Mouse (Mus musculus) R1 (cell line): Measurements from ENCODE around the gene Dtx3.
"Not testable (repeated sequence)": the region's sequence is repeated elsewhere in the genome, so short reads cannot be mapped to it uniquely, and the experiment has no call there.

ENCODE experiments used
- DNase-seq: peaks from one replicate; pipeline ENCODE4 v3.0.0-alpha.2; 2018; ENCODE audit warnings: low read depth, low spot score

The Dtx3 gene

DNA sequence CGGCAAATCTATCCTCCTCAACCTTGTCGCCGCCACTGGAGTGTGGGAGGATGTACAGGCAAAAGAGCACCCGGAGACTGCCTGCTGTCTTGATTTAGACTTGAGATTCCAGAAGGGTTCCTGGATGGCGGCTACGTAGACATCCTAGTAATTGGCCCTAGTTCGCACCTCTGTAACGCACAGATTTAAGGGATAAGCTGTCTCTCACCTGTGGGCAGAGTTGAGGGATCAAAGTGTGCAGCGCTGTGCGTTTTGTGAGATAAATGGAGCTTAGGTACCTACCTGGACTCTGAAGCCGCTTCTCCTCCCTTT lies 29.2 kb downstream of the Dtx3 start:
- DNase-seq: no peak

DNA sequence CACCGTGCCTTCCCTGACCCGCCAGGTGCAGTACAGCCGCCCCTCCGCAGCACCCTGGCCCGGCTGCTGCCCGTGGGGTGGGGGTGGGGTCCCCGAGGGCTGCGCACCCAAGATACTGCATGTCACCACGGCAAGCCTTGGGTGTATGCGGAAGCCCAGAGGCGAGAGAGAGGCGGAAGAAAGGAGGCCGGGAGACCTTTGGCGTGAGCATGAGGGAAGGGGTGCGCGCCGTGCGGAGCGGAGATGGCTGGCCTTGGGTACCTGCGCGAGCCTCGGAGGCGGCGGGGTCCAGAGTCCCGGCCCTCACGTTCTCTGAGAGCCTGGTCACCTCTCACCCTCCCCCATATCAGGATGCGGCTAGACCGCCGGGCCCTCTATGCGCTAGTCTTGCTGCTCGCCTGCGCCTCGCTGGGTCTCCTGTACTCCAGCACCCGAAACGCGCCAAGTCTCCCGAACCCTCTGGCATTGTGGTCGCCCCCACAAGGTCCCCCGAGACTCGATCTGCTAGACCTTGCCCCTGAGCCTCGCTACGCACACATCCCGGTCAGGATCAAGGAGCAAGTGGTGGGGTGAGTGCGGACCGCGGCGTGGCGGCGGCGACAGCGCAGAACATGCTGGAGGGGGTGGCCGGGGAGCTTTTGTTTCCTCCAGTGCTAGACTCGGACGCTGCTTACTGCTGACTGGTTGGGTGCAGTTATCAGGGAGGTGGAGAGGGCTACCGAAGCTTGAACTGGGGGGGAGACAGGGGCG lies 29.7 kb downstream of the Dtx3 start:
- DNase-seq: peak; percentile 79

DNA sequence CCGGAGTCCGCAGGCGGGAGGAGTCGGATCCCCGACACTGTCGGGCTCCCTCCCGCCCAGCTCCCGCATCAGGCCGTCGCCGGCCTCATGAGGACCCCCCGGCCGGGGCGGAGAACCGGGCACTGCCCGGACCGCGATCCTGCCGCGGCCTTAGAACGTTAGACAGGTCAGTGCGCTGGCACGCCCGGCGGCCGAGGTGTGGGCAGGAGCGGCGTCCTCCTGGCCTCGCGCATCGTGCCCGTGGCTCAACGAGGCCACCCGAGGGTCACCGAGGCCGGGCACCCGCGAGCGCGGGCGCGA lies 30.2 kb downstream of the Dtx3 start:
- DNase-seq: no peak

DNA sequence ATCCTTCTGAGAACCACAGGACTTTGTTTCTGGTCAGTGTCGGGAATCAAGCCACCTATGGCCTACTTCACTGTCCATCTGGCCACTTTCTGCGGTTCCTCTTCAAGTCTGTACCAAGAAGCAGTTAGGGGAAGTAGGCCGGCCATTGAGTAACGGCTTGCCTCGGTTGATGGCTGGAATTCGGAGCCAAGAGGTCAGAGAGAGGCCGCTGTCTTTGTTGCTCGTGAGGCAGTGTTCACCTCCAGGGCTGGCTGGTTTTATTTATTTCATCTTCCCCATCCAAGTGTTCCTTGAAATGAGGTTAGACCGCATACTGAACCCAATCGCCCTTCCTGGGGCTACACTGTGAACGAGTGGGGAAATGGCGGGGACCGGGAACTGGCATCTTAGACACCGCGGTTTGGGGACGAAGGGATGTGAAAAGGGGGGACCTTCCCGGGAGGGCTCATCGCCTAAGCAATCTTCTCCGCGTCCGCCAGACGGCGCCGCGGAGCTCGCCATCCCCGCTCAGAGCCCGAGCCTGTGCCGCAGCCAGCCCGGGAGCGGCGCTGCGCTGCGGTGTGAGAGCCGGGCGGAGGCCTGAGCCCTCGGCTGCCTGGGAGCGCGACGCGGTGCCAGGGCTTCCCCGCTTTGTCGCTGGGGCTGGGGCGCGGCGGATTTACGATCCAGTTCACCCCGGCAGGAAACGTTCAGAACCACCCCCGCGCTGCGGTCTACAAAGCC lies 30.7 kb downstream of the Dtx3 start, which contains the start of gene B4galnt1:
TSS of gene B4galnt1 (plus strand) at position 595 of the 723 bp plus-strand sequence.
- DNase-seq: peak; percentile 87

DNA sequence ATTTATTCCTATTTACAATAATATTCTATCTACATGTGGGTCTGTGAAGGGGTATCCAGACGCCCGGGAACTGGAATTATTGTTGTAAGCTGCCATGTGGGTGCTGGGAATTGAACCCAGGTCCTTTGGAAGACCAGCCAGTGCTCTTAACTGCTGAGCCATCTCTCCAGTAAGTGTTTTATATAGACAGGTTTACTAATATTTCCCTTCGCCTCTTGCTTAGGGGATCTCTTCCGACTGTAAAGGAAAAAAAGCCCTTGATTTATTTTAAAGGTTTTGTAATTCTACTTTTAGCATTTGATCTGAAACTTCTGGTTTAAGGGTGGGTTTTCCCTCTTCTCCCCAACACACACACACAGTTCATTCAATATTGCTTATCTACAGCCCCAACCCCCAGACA lies 31.3 kb downstream of the Dtx3 start:
- no peak for DNase-seq

DNA sequence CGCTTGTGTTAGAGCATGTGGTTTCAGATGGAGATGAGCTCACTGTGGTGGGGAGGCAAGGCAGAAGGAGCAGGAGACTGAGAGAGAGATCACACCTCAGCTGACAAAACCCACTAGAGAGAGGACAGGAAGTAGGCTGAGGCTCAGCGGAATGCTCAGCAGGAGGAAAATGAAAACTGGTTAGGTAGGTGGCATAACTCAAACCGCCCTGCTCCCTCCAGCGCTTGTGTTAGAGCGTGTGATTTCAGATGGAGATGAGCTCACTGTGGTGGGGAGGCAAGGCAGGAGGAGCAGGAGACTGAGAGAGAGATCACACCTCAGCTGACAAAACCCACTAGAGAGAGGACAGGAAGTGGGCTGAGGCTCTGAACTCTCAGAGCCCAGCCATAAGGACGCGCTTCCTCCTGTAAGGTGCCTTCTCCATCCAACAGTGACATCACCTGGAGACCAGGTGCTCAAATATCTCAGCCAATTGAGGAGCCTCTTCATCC lies 32.7 kb downstream of the Dtx3 start:
- not testable (repeated sequence) for DNase-seq

DNA sequence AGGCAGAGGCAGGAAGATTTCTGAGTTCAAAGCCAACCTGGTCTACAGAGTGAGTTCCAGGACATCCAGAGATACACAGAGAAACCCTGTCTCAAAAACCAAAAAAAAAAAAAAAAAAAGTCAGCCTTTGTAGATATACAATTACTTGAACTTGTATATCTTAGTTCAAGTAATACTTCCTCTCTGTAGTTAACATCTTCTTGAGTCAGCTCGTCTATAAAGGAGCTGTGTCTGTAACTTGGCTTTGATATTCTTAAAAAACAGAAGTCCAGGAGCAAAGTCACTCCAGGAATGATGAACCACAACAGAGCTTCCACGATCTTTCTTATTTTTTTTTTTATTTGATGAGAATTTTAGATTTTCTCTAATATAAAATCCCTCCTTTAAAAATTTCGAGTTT lies 34.8 kb downstream of the Dtx3 start:
- no peak for DNase-seq

DNA sequence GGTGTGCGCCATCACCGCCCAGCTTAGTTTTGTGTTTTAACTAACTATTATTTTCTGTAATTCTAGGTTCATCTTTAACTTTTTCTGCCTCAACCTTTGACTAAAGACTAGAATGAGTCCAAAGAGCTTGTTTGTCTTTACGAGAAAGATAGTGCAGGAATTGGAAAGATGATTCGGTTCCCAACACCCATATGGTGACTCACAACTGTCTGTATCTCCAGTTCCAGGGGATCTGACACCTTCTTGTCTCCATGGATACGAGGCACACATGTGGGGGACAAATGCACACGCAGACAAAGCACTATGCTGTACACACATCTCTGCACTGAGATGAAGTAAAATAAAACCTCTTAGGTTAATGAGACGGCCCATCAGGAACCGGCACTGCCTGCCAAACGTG lies 35.4 kb downstream of the Dtx3 start:
- DNase-seq: no peak

DNA sequence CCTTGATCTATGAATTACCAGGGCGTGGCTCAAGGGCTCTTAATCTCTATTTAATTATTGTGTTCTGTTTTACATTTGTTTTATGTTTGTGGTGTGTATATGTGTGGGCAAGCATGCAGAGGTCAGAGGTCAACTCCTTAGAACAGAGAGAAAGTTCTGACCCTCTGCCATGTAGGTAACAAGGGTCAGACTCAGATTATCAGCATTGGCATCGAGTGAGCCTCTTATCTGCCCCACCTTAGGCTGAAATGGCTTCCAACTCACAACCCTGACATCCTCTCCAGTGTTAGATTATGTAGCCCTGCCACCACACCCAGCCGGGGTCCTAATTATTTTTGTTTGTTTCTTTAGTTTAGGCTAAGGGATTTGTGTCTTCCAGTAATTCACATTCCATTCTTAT lies 37.1 kb downstream of the Dtx3 start:
- no peak for DNase-seq

DNA sequence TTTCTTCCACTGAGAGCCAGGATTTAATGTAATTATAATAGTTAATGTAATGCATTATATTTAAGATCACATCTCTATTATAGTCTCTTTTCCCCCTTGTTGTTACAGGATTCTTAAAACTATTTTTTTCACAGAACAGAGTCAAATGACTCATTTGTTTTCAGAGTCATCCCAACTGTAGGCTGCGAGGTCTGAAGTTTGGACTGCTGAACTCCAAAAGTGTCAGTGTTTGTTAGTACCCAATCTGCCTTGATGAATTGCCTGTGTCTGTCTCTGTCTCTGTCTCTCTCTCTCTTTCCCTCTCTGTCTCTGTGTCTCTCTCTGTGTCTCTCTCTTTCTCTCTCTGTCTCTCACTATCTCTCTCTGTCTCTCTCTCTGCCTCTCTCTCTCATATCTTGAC lies 39.0 kb downstream of the Dtx3 start:
- no peak for DNase-seq

DNA sequence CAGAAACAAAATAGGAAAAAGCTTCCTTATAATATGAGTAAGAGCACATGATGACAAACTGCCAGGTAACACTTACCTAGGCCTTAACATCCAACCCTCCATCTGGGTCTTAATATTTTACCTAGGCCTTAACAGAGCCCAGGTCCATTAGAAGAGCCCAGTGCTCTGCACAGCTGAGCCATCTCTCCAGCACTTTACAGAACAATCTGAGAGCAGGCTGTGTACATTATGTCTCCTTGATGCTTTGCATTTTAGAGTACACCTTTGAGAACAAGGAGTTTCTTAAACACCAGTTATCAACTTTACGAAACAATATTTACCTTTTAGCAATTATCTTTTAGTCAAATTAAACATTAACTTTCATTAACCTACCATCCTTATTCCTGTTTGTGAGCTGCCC lies 39.4 kb downstream of the Dtx3 start:
- no peak for DNase-seq

DNA sequence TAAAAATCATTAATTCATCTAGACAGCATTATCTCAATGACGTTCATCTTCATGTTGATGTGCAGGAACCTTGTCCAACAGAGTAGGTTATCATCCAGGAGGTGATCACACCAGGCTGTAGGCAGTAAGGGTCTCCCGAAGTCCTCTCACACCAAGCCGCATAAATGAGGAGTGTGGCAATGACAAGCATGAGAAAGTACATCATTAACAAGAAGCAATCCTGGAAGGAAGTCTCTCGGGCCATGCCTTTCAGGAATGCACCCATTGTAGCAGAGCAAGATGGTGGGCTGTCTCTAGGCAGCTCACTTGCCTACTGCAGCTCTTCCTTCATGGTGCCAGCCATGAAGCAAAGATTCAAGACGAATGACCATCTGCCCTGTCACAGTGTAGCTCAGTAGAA lies 40.9 kb downstream of the Dtx3 start:
- DNase-seq: no peak

DNA sequence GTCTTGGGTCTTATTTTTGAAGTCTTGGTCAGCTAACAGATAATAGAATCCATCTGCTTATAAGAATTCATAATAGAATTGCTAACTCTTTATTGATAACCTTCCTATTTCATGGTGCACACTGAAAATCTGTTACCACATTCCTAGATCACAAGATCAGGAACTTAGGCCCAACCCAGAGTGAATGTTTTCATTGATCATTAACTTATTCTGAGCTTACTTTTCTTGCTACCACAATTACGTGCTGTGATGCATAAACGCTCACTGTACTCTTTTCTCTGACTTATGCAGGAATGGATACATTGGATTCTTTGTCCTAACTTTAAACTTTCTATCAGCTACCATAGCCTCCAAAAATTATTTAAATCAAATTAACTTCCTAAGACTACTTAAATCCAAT lies 41.3 kb downstream of the Dtx3 start:
- no peak for DNase-seq

DNA sequence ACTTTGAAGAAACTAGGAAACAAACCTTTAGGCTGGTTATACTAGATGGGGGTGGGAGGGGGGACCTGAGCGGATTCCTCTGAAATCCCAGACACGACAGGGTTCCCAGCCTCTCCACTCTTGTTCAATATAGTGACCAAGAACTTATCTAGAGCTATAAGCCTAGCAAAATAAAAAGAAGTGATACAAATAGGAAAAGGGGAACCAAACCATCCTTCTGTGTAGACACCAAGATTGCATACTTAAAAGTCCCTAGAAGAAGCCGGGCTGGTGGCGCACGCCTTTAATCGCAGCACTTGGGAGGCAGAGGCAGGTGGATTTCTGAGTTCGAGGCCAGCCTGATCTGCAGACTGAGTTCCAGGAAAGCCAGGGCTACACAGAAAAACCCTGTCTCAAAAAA lies 42.2 kb downstream of the Dtx3 start:
- DNase-seq: no peak

DNA sequence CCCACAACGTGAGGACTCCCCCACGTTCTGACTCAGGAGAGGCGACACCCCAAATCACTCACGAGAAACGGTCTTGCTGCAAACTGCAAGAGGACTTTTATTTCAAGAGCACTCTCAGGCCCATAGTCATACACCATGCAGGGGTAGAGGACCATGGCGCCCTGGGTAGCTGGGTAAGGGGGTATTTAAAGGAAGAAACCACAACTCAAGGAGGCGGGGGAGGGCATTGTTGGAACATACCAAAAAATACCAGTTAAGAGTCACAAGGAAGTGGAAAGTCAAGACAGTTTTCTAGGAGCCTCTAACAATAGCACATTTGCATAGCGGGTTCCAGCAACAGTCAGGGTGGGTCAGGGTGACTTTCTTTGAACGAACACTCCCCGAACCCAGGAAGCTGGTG lies 43.0 kb downstream of the Dtx3 start:
- DNase-seq: peak; percentile 91

DNA sequence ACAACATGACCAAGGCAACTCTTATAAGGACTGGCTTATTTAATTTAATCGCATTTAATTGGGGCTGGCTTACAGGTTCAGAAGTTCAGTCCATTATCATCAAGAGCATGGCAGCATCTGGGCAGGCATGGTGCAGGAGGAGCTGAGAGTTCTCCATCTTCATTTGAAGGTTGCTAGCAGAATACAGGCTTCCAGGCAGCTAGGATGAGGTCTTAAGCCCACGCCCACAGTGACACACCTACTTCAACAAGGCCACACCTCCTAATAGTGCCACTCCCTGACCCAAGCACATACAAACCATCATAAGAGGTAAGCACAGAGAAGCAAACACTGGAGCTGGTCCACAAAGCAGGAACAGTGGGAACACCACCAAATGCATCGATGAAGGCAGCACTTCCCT lies 44.3 kb downstream of the Dtx3 start:
- DNase-seq: not testable (repeated sequence)

DNA sequence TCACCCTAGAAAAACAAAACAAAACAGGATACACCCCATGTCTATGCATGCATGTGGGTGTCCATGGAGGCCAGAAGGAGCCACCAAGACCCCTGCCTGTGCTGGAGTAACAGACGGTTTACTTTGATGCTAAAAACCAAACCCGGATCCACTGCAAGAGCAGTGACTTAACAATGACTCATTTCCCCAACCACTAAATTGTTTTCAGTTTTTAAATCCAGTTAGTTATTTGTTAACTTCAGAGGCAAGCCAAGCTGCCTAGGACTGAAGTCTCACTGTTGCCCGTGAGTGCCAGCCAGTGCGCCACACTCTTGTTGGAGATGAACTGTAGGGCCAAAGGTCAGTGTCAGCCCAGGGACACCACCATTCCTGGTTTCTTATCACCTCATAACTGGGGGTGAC lies 45.1 kb downstream of the Dtx3 start:
- no peak for DNase-seq

DNA sequence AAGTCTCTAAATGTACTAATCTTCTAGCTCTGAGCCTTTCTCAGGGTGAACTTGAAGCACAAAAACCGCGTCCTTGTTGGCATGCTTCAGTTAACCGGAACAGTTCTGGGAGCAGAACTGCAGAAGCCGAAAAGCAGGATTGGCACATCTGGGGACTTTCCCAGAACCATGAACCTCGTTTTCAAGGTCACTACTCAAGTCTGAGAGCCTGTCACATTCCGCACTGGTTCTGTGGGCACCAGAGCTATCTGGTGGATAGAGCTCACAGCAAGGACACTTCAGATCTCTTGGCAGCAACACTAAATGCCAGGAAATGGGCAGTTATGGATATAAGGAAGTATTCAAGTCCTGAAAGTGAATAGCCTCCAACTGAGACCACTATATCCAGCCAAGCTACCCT lies 48.4 kb downstream of the Dtx3 start:
- peak; percentile 59 for DNase-seq

DNA sequence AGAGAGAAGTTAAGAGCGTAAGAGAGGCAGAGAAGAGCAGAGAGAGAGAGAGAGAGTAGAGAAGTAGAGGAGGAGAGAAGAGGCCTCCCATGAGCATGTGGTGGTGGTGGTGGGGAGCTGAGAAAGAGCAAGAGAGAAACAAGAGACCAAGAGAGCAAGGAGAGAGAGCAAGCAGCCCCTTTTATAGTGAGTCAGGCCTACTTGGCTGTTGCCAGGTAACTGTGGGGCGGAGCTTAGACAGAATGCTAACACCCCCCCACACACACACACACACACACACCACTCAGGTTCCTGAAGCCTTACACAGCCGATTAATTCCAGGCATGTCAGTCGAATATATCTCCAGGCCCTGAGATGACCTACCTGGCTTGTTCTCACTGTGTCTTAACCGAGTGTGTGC lies 50.2 kb downstream of the Dtx3 start:
- no peak for DNase-seq

DNA sequence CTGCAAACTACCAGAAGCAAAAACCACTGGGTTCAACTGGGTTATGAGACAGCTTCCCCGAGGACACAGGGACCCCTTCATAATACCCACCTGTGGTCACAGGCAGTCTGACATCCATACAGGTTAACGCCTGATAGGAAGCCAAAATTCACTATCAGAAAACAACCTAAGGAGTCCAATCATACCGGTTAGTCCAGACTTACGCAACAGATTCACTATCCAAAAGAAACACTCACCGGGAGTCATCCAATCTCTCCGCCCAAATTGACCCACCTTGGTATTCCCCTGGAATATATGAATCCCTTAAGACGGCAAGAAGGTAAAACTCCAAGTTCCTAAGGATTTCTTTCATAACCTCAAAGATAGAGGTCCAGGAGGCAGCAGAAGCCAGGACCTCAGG lies 51.0 kb downstream of the Dtx3 start:
- no peak for DNase-seq

DNA sequence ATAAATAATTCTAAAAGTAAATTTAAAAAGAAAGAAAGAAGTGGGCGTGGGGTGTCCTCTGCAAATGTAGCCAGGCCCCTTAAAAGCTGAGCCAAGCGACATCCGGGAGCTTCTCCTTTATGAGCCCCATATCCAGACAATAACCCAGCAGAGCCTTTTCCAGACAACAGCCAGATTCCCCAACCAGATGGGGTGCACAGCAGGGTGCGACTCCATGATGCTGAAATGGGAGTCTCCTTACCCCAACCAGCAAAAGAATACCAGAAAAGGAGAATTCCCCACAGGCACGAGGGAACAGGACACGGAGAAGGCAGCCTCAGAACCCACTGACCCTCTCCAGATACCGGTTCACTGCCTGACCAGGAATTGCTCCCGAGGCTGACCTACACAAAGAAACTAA lies 52.3 kb downstream of the Dtx3 start:
- DNase-seq: no peak

DNA sequence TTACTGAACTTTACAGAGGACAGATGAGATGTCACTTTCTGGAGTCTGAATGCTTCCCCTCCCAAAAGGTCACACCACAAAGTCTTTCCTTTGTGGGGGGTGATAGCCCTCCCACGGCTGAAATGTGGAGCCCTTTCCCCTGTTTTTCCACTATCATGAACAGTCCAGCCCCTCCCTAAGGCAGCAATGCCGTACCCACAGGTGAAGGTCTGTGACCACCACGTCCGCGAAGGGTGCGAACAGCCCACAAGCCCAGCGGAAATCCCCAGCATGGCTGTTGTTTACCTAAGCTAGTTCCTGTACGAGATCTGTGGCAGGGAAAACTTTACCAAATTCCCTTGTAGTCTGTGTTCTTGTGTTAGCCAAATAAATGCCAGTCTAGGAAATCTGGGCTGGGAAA lies 54.0 kb downstream of the Dtx3 start:
- no peak for DNase-seq

DNA sequence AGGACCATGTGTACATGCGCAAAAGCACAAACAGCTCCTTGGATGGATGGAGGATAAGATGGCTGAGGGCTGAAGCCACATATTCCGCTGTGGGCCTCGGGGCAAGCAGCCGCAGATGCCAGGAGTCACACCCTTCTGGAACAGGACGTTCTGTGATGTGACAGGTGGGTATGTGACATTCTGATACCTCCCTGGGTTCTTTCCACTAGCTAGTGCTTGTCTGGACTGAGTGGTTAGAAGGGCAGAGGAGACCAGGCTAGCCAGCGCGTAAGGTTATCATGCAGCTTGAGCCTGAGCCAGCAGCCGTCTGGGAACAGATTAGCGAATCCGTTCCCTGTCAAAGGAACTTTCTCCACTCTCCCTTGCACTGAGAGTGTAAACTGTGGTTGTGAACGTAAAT lies 54.6 kb downstream of the Dtx3 start:
- DNase-seq: no peak
